Mouse (Mus musculus) kidney, adult 2 months (tissue): ENCODE measurements around the gene Col28a1. TPM values are rescaled to one million over a fixed set of nuclear protein-coding genes. Genes with fewer than 3 reads are reported as not detected.
"Not testable (repeated sequence)": the region's sequence is repeated elsewhere in the genome, so short reads cannot be mapped to it uniquely, and the experiment has no call there.

Experiments used
- DNase-seq: peaks from one replicate; pipeline ENCODE4 v3.0.0; 2021
- H3K27ac ChIP-seq: fragments of 200-500 bp; 2 replicates; pipeline ENCODE4 v1.5.1; 2012; ENCODE audit warnings: low read depth, low read length, control low read depth, inconsistent platforms; ENCODE audit not compliant: insufficient read depth
- H3K27me3 ChIP-seq: fragments of 200-500 bp; replicated peaks from 2 replicates; pipeline ENCODE4 v1.6.1; 2012; ENCODE audit warnings: mild to moderate bottlenecking, moderate library complexity, low read length, inconsistent platforms; ENCODE audit not compliant: control insufficient read depth, insufficient read depth
- H3K36me3 ChIP-seq: fragments of 200-500 bp; 2 replicates; pipeline ENCODE4 v1.6.1; 2012; ENCODE audit warnings: mild to moderate bottlenecking, moderate library complexity, low read length, inconsistent platforms; ENCODE audit not compliant: control insufficient read depth, insufficient read depth
- H3K4me1 ChIP-seq: fragments of 200-500 bp; 2 replicates; pipeline ENCODE4 v1.6.1; 2011; ENCODE audit warnings: low read length; ENCODE audit not compliant: control insufficient read depth, insufficient read depth
- H3K4me3 ChIP-seq: fragments of 200-500 bp; 2 replicates; pipeline ENCODE4 v1.5.1; 2011; ENCODE audit warnings: mild to moderate bottlenecking, low read depth, low read length, control low read depth; ENCODE audit not compliant: insufficient read depth
- CTCF ChIP-seq: fragments of 200-500 bp; conservative IDR thresholded peaks from 2 replicates; pipeline ENCODE4 v1.5.1; 2011; ENCODE audit warnings: low read depth, mild to moderate bottlenecking, control low read depth, low read length, moderate library complexity, mixed read lengths; ENCODE audit not compliant: insufficient read depth, insufficient read length
- POLR2A ChIP-seq: fragments of 200-500 bp; IDR thresholded peaks from one replicate; pipeline ENCODE4 v1.6.1; 2011; ENCODE audit warnings: low read depth, low read length, control low read depth
- WGBS: fragments of 180-500 bp; shearing (Covaris S2); methylation state at CpG from one replicate; pipeline ENCODE4 v1.1.7; 2018; 5-methylcytosine and 5-hydroxymethylcytosine counted together
- polyA plus RNA-seq: library from polyadenylated mRNA; depleted of rRNA; stranded (reverse); fragments of >200 nt; gene quantifications from 2 replicates; pipeline ENCODE4 v1.2.3, GENCODE M21; 2012

Gene Col28a1
- polyA plus RNA-seq, 1 experiment, result 0.13 TPM

- Histone ChIP-seq H3K27me3 (no peaks in the 10 kb centered on the region), H3K27ac (no peak overlapping the region), H3K4me3 (no peak overlapping the region), H3K36me3 (no peaks in the 10 kb centered on the region), H3K4me1 (no peaks in the 10 kb centered on the region)
- WGBS, result 76% methylated on average over 4 of the region's 4 CpGs
- no peak for TF ChIP-seq POLR2A
- DNase-seq, result no peak
These were observed 163.7 kb downstream of the Col28a1 start for GRCm38 (mm10) chr6:8028711-8029110.

DNA sequence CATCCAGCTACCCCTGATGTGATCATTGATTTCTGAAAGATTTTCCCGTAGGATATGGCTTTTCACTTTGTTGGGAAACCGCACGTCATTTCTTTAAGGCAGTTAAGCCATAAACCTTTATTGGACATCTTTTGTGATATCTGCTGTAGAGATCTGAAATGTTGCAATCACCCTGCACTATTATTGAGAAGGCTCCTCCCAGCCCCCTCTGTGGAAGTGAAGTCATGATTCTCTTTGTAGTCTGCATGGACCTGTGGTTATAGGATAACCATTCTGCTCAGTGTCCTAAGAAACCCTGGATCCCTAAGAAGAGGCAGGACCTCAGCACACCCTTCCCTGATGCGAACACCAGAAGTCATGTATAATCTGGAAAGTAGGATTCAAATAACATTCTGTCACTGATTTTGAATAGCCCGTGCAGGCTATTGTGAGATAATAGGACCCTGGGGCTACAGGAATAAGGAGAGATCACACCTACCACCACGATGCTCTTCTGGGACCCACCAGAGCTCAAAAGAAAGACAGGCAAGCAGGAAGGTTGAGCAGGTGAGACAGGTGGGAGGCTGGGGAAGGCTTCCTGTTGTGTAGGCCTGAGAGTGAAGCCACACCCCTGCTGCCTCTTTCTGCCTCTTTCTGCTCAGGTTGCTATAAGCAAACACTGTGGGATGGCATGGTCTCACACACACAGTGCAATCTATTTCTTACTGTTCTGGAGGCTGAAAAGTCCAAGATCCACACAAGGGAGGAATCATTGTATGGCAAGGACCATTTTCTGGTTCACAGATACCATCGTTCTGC lies 166.9 kb downstream of the Col28a1 start:
- no peak for DNase-seq
- TF ChIP-seq POLR2A, result no peak
- TF ChIP-seq CTCF, result no peak
- H3K36me3 ChIP-seq, result no peaks in the 10 kb centered on the region
- H3K4me3 ChIP-seq, result no peak overlapping the region
- H3K27ac ChIP-seq, result no peak overlapping the region
- H3K27me3 ChIP-seq, result no peaks in the 10 kb centered on the region
- H3K4me1 ChIP-seq, result no peaks in the 10 kb centered on the region
- WGBS, result 92% methylated on average over 7 of the region's 7 CpGs

- Histone ChIP-seq H3K27me3 (no peaks in the 10 kb centered on the region), H3K4me3 (no peak overlapping the region), H3K4me1 (no peaks in the 10 kb centered on the region), H3K27ac (no peak overlapping the region), H3K36me3 (no peaks in the 10 kb centered on the region)
- 76% methylated on average over 3 of the region's 3 CpGs for WGBS
- TF ChIP-seq POLR2A (no peak), CTCF (no peak)
- DNase-seq, result no peak
These were observed 168.9 kb downstream of the Col28a1 start for GRCm38 (mm10) chr6:8023527-8023926.

GRCm38 (mm10) chr6:7994736-7995135 lies 197.7 kb downstream of the Col28a1 start:
- Histone ChIP-seq H3K4me1 (no peaks in the 10 kb centered on the region), H3K27me3 (no peaks in the 10 kb centered on the region), H3K27ac (no peak overlapping the region), H3K4me3 (no peak overlapping the region), H3K36me3 (no peaks in the 10 kb centered on the region)
- no peak for TF ChIP-seq CTCF
- no peak for TF ChIP-seq POLR2A
- DNase-seq, result no peak
- 93% methylated on average over 4 of the region's 4 CpGs for WGBS

DNA sequence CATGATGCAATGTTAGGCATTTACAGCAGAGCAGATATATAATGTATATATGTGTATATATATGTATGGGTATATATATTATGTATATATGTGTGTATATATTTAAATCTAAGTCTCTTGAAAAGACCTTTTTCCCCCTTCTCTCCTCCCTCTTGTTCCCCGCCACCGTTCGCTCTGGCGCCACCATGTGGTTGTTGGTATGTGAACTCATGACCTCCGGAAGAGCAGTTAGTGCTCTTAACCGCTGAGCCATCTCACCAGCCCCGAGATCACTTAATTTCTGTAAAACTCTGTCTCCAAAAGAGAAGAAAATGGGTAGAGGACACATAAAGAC lies 208.8 kb downstream of the Col28a1 start:
- Histone ChIP-seq H3K4me1 (no peaks in the 10 kb centered on the region), H3K36me3 (no peaks in the 10 kb centered on the region), H3K4me3 (no peak overlapping the region), H3K27ac (no peak overlapping the region), H3K27me3 (no peaks in the 10 kb centered on the region)
- TF ChIP-seq POLR2A (no peak), CTCF (peak; percentile 66)
- 30% methylated on average over 7 of the region's 7 CpGs for WGBS
- peak; percentile 29 for DNase-seq

- H3K27me3 ChIP-seq, H3K36me3 ChIP-seq, H3K4me1 ChIP-seq, DNase-seq, H3K27ac ChIP-seq: not testable (repeated sequence)
- WGBS, result 64% methylated on average over 32 of the region's 32 CpGs
- H3K4me3 ChIP-seq, result peak overlapping the region; percentile 43; the same call in 1 of the 2 replicates
These were observed 209.3 kb downstream of the Col28a1 start for GRCm38 (mm10) chr6:7982958-7983645.

DNA sequence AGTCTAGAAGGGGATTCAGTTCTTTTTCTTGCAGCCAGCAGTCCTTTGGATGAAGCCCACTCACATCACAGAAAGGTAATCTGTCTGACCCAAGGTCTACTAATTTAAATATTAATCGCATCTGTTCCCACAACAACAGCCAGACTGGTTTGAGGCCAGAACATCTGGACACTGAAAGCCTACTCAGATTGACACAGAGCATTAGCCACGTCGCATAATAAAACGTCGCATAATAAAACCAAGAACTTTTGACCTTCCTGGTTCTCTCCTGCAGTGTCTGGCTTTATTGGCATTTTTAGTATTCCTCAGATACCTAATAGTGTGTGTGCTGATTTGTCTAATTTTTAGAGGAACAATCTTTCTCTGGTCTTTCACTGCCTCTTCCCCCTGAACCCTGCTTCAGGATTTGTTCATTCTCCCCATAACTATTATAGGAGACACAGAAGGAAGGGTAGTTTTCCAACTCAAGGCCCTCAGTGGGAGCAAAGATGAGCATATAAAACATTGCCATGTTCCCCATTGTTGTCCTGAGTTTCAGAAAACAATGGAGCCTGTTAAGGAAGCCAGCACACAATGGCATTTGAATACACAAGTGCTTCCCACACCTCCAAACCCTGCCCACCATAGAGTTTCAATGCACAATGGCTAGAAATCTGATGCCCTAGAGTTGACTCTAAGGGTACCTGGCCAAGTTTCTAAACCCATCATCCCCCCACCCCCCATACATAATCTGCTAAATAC lies 221.2 kb downstream of the Col28a1 start:
- no peaks in the 10 kb centered on the region for H3K27me3 ChIP-seq
- no peaks in the 10 kb centered on the region for H3K4me1 ChIP-seq
- no peak overlapping the region for H3K27ac ChIP-seq
- H3K4me3 ChIP-seq, result no peak overlapping the region
- no peaks in the 10 kb centered on the region for H3K36me3 ChIP-seq
- no peak for DNase-seq
- TF ChIP-seq POLR2A (no peak), CTCF (no peak)
- 34% methylated on average over 5 of the region's 5 CpGs for WGBS
